Mouse (Mus musculus) macrophage (primary cell): ENCODE results near the gene Nckap5. TPM values are rescaled to one million over a fixed set of nuclear protein-coding genes. Genes with fewer than 3 reads are reported as not detected.

ENCODE experiments used
- H3K27ac ChIP-seq: fragments of 350-480 bp; formaldehyde crosslinking; 2 replicates; pipeline ENCODE4 v1.9.0; 2021
- H3K36me3 ChIP-seq: fragments of 350-480 bp; formaldehyde crosslinking; 2 replicates; pipeline ENCODE4 v1.9.0; 2021; ENCODE audit errors: inconsistent target
- H3K4me3 ChIP-seq: fragments of 350-480 bp; formaldehyde crosslinking; 2 replicates; pipeline ENCODE4 v1.9.0; 2021; ENCODE audit errors: inconsistent target
- H3K79me2 ChIP-seq: fragments of 350-480 bp; formaldehyde crosslinking; 2 replicates; pipeline ENCODE4 v1.9.0; 2021; ENCODE audit errors: inconsistent target
- WGBS: methylation state at CpG from one replicate; pipeline ENCODE4 v1.1.7; 2026; ENCODE audit warnings: inconsistent platforms; ENCODE audit not compliant: missing documents; 5-methylcytosine and 5-hydroxymethylcytosine counted together
- polyA plus RNA-seq: library from polyadenylated mRNA; stranded (reverse); fragments of 250-400 nt; gene quantifications from 3 replicates; pipeline ENCODE4 v1.2.4, GENCODE M21; 2018; ENCODE audit warnings: inconsistent platforms

Nckap5 gene
- polyA plus RNA-seq, 1 experiment from 2014 or later, result not detected

GRCm38 (mm10) chr1:126600596-126600995, 230.0 kb downstream of the Nckap5 start:
- Histone ChIP-seq H3K79me2 (no peaks in the 10 kb centered on the region), H3K36me3 (no peaks in the 10 kb centered on the region), H3K27ac (no peak overlapping the region), H3K4me3 (no peak overlapping the region)
- WGBS, result 78% methylated on average over 4 of the region's 4 CpGs

- Histone ChIP-seq H3K27ac (no peak overlapping the region), H3K79me2 (no peaks in the 10 kb centered on the region), H3K4me3 (no peak overlapping the region), H3K36me3 (no peaks in the 10 kb centered on the region)
- WGBS, result 73% methylated on average over 2 of the region's 3 CpGs
These were observed 233.2 kb downstream of the Nckap5 start for GRCm38 (mm10) chr1:126597376-126597775.

- H3K36me3 ChIP-seq, result no peaks in the 10 kb centered on the region
- WGBS, result 85% methylated on average over 3 of the region's 3 CpGs
- no peaks in the 10 kb centered on the region for H3K79me2 ChIP-seq
- no peak overlapping the region for H3K27ac ChIP-seq
- H3K4me3 ChIP-seq, result no peak overlapping the region
These were observed 235.8 kb downstream of the Nckap5 start for GRCm38 (mm10) chr1:126594796-126595195.

- WGBS, result 78% methylated on average over 7 of the region's 7 CpGs
- Histone ChIP-seq H3K27ac (no peak overlapping the region), H3K79me2 (no peaks in the 10 kb centered on the region), H3K4me3 (no peak overlapping the region), H3K36me3 (no peaks in the 10 kb centered on the region)
These were observed 237.4 kb downstream of the Nckap5 start for GRCm38 (mm10) chr1:126593044-126593805.

- 80% methylated on average over 3 of the region's 3 CpGs for WGBS
- Histone ChIP-seq H3K79me2 (no peaks in the 10 kb centered on the region), H3K36me3 (no peaks in the 10 kb centered on the region), H3K27ac (no peak overlapping the region), H3K4me3 (no peak overlapping the region)
These were observed 239.7 kb downstream of the Nckap5 start for GRCm38 (mm10) chr1:126590911-126591310.

- Histone ChIP-seq H3K79me2 (no peaks in the 10 kb centered on the region), H3K36me3 (no peaks in the 10 kb centered on the region)
These were observed 252.4 kb downstream of the Nckap5 start for GRCm38 (mm10) chr1:126578163-126578562.

GRCm38 (mm10) chr1:126574295-126574694, 256.3 kb downstream of the Nckap5 start:
- WGBS, result 96% methylated on average over 9 of the region's 9 CpGs
- no peak overlapping the region for H3K4me3 ChIP-seq

More at GRCm38 (mm10) chr1:126578163-126578562, 252.4 kb downstream of the Nckap5 start:
- no peak overlapping the region for H3K27ac ChIP-seq
- no peak overlapping the region for H3K4me3 ChIP-seq

GRCm38 (mm10) chr1:126573714-126574113, 256.9 kb downstream of the Nckap5 start:
- Histone ChIP-seq H3K27ac (no peak overlapping the region), H3K4me3 (no peak overlapping the region), H3K36me3 (no peaks in the 10 kb centered on the region), H3K79me2 (no peaks in the 10 kb centered on the region)
- WGBS, result 72% methylated on average over 3 of the region's 3 CpGs

More at GRCm38 (mm10) chr1:126574295-126574694, 256.3 kb downstream of the Nckap5 start:
- Histone ChIP-seq H3K79me2 (no peaks in the 10 kb centered on the region), H3K36me3 (no peaks in the 10 kb centered on the region), H3K27ac (no peak overlapping the region)

- Histone ChIP-seq H3K27ac (no peak overlapping the region), H3K79me2 (no peaks in the 10 kb centered on the region), H3K36me3 (no peaks in the 10 kb centered on the region), H3K4me3 (no peak overlapping the region)
- WGBS, result 88% methylated on average over 2 of the region's 2 CpGs
These were observed 257.5 kb downstream of the Nckap5 start for GRCm38 (mm10) chr1:126573097-126573496.

GRCm38 (mm10) chr1:126569611-126570238, 260.9 kb downstream of the Nckap5 start:
- no peaks in the 10 kb centered on the region for H3K79me2 ChIP-seq
- no peak overlapping the region for H3K4me3 ChIP-seq
- no peaks in the 10 kb centered on the region for H3K36me3 ChIP-seq
- WGBS, result 26% methylated on average over 6 of the region's 6 CpGs
- no peak overlapping the region for H3K27ac ChIP-seq

GRCm38 (mm10) chr1:126568520-126569197, 261.9 kb downstream of the Nckap5 start:
- no peak overlapping the region for H3K4me3 ChIP-seq
- no peaks in the 10 kb centered on the region for H3K36me3 ChIP-seq
- no peaks in the 10 kb centered on the region for H3K79me2 ChIP-seq
- WGBS, result 92% methylated on average over 8 of the region's 8 CpGs
- no peak overlapping the region for H3K27ac ChIP-seq

GRCm38 (mm10) chr1:126565151-126565725, 265.4 kb downstream of the Nckap5 start:
- Histone ChIP-seq H3K4me3 (no peak overlapping the region), H3K27ac (no peak overlapping the region), H3K36me3 (no peaks in the 10 kb centered on the region), H3K79me2 (no peaks in the 10 kb centered on the region)
- WGBS, result 87% methylated on average over 3 of the region's 3 CpGs

- H3K79me2 ChIP-seq, result no peaks in the 10 kb centered on the region
- no peak overlapping the region for H3K4me3 ChIP-seq
- H3K36me3 ChIP-seq, result no peaks in the 10 kb centered on the region
- 92% methylated on average over 7 of the region's 7 CpGs for WGBS
- no peak overlapping the region for H3K27ac ChIP-seq
These were observed 269.7 kb downstream of the Nckap5 start for GRCm38 (mm10) chr1:126560931-126561330.

- H3K36me3 ChIP-seq, result no peaks in the 10 kb centered on the region
- H3K79me2 ChIP-seq, result no peaks in the 10 kb centered on the region
- H3K27ac ChIP-seq, result no peak overlapping the region
- H3K4me3 ChIP-seq, result no peak overlapping the region
- 93% methylated on average over 12 of the region's 12 CpGs for WGBS
These were observed 272.8 kb downstream of the Nckap5 start for GRCm38 (mm10) chr1:126557791-126558294.
